ENCODE assay signal across 10 mouse cellular contexts in the genomic region with DNA sequence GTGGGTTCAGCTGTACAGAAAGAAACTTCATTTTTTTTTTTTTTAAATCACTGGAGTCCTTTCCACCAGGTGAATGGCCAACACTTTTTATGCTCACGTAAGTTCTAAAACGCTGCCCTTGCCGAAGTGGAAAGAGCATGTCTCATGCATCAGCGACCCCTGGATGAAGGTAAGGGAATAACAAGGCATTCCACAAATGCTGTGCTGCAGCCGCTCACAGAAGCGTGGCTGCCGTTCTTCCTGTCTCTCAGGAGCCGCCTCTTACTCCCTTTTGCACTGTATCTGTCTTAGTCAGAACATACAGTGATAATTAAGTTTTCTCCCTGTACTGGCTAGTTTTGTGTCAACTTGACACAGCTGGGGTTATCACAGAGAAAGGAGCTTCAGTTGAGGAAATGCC. TPM values are rescaled to one million over a fixed set of nuclear protein-coding genes. Genes with fewer than 3 reads are reported as not detected.
DNase-seq lines count a peak whose midpoint lies in the region; ATAC-seq and TF ChIP-seq lines count a peak whose summit lies in the region.
"Had no signal": no experiment of that assay in that cellular context is flagged by ENCODE, and none has a peak within 500 bp of the region (broad histone marks: within the 10 kb centered on the region; RNA-seq: fewer than 3 reads in every experiment).

No protein-coding gene starts in this region.

- H3K4me2 ChIP-seq in forebrain, embryonic 12.5 days, result no peak overlapping the region
- H3K4me2 ChIP-seq in CH12.LX (ENCODE audit: insufficient read depth, low read depth, poor library complexity, severe bottlenecking), result no peak overlapping the region
- no peak overlapping the region for H3K4me2 ChIP-seq in embryonic facial prominence, embryonic 14.5 days (ENCODE audit: low read depth, low read length)
- no peak overlapping the region for H3K4me2 ChIP-seq in midbrain, embryonic 16.5 days (ENCODE audit: low read length)

- in situ Hi-C loops in CH12.LX (cut with MboI; ENCODE audit: low pct_ligation_motif_present, low pct_unique_long_range_greater_than_20kb, low sequenced_read_pairs), result no loop called here

- TF ChIP-seq RAD21 in CH12.LX (IDR thresholded peaks at IDR 0.05; ENCODE audit: low read depth, low read length), result peak; percentile 45

- H3K4me1 ChIP-seq in forebrain, embryonic 10.5 days, result no peaks in the 10 kb centered on the region
- H3K4me1 ChIP-seq in forebrain, embryonic 12.5 days, result no peaks in the 10 kb centered on the region
- peaks cover 0 to 5% of the 10 kb centered on the region in 2 experiments; a peak in 2 of 4 replicates for H3K4me1 ChIP-seq in CH12.LX (ENCODE audit: control insufficient read depth in 1 of 2, insufficient read depth in 2 of 2)
- no peaks in the 10 kb centered on the region for H3K4me1 ChIP-seq in embryonic facial prominence, embryonic 14.5 days (ENCODE audit: control insufficient read depth, insufficient read depth, low read length)
- no peaks in the 10 kb centered on the region for H3K4me1 ChIP-seq in midbrain, embryonic 16.5 days (ENCODE audit: control insufficient read depth, insufficient read depth, low read length)

- H3K27ac ChIP-seq in forebrain, embryonic 10.5 days, result no peak overlapping the region
- H3K27ac ChIP-seq in forebrain, embryonic 12.5 days, result no peak overlapping the region
- no peak overlapping the region for H3K27ac ChIP-seq in CH12.LX (ENCODE audit: insufficient read depth, low read depth)
- no peak overlapping the region for H3K27ac ChIP-seq in embryonic facial prominence, embryonic 14.5 days (replicated peaks; ENCODE audit: low read depth, low read length)
- no peak overlapping the region for H3K27ac ChIP-seq in midbrain, embryonic 16.5 days (ENCODE audit: low read length)

- H3K9me3 ChIP-seq in forebrain, embryonic 10.5 days, result no peaks in the 10 kb centered on the region
- H3K9me3 ChIP-seq in forebrain, embryonic 12.5 days, result no peaks in the 10 kb centered on the region
- no peaks in the 10 kb centered on the region for H3K9me3 ChIP-seq in CH12.LX (replicated peaks; ENCODE audit: low read length)
- H3K9me3 ChIP-seq in embryonic facial prominence, embryonic 14.5 days (ENCODE audit: control insufficient read depth, low read length), result no peaks in the 10 kb centered on the region
- H3K9me3 ChIP-seq in midbrain, embryonic 16.5 days (replicated peaks; ENCODE audit: control insufficient read depth, low read length, poor library complexity, severe bottlenecking), result no peaks in the 10 kb centered on the region

- no peak for TF ChIP-seq POLR2A in CH12.LX (IDR thresholded peaks at IDR 0.05; ENCODE audit: low read depth, low read length)

- DNase-seq in forebrain, embryonic 10.5 days (ENCODE audit: extremely low spot score, low spot score), result peak; percentile 22
- peak; percentile 8 for DNase-seq in CH12.LX (ENCODE audit: extremely low read depth)
- DNase-seq in embryonic facial prominence, embryonic 14.5 days (ENCODE audit: low spot score), result peak; percentile 68
- peak; percentile 56 for DNase-seq in kidney, postnatal 10 days
- DNase-seq in c-Kit-positive CD71-positive TER-119-positive erythroid progenitor cells, embryonic 14.5 days (ENCODE audit: low spot score), result no peak
- no peak for DNase-seq in gastrocnemius, postnatal 36 days

- H3K4me3 ChIP-seq in forebrain, embryonic 10.5 days, result no peak overlapping the region
- no peak overlapping the region for H3K4me3 ChIP-seq in forebrain, embryonic 12.5 days (replicated peaks)
- no peak overlapping the region for H3K4me3 ChIP-seq in CH12.LX (replicated peaks in 1 of 3; ENCODE audit: low read depth in 2 of 3, low read length in 2 of 3, poor library complexity in 1 of 3)
- no peak overlapping the region for H3K4me3 ChIP-seq in embryonic facial prominence, embryonic 14.5 days (ENCODE audit: low read depth, low read length)
- H3K4me3 ChIP-seq in midbrain, embryonic 16.5 days (ENCODE audit: low read depth, low read length), result no peak overlapping the region
- H3K4me3 ChIP-seq: myocyte had no signal

- no peak for ATAC-seq in forebrain, embryonic 12.5 days (ENCODE audit: low FRiP score)
- ATAC-seq in embryonic facial prominence, embryonic 14.5 days (ENCODE audit: low read depth), result no peak
- ATAC-seq in midbrain, embryonic 16.5 days, result peak; percentile 54; the same call in 1 of the 2 replicates

- 3% methylated on average over 8 of the region's 8 CpGs for WGBS in forebrain, embryonic 10.5 days
- WGBS in forebrain, embryonic 12.5 days, result 4% methylated on average over 8 of the region's 8 CpGs
- 4% methylated on average over 8 of the region's 8 CpGs for WGBS in embryonic facial prominence, embryonic 14.5 days
- 3% methylated on average over 8 of the region's 8 CpGs for WGBS in midbrain, embryonic 16.5 days

- no peaks in the 10 kb centered on the region for H3K36me3 ChIP-seq in forebrain, embryonic 10.5 days (replicated peaks)
- no peaks in the 10 kb centered on the region for H3K36me3 ChIP-seq in forebrain, embryonic 12.5 days (replicated peaks)
- no peaks in the 10 kb centered on the region for H3K36me3 ChIP-seq in CH12.LX (replicated peaks in 1 of 2; ENCODE audit: control insufficient read depth in 1 of 2, insufficient read depth in 1 of 2, low read length in 1 of 2)
- H3K36me3 ChIP-seq in embryonic facial prominence, embryonic 14.5 days (ENCODE audit: control insufficient read depth, insufficient read depth, low read length), result no peaks in the 10 kb centered on the region
- no peaks in the 10 kb centered on the region for H3K36me3 ChIP-seq in midbrain, embryonic 16.5 days (ENCODE audit: control insufficient read depth, insufficient read depth, low read length)

- peak in 1 of 2 experiments; percentile 62; a peak in 2 of 4 replicates for TF ChIP-seq CTCF in CH12.LX (conservative IDR thresholded peaks at IDR 0.05 in 1 of 2, IDR thresholded peaks at IDR 0.05 in 1 of 2; ENCODE audit: low read depth in 2 of 2, low read length in 2 of 2)

- dilution Hi-C loops in CH12.LX (cut with MboI; ENCODE audit: extremely low pct_ligation_motif_present, extremely low pct_unique_long_range_greater_than_20kb, low sequenced_read_pairs), result no loop called here

- no peak overlapping the region for H3K9ac ChIP-seq in forebrain, embryonic 12.5 days
- H3K9ac ChIP-seq in CH12.LX (ENCODE audit: insufficient read depth, low read depth), result no peak overlapping the region
- no peak overlapping the region for H3K9ac ChIP-seq in embryonic facial prominence, embryonic 14.5 days (ENCODE audit: low read depth, low read length)
- H3K9ac ChIP-seq in midbrain, embryonic 16.5 days (ENCODE audit: low read depth, low read length), result no peak overlapping the region

- peaks cover 18% of the 10 kb centered on the region for H3K27me3 ChIP-seq in forebrain, embryonic 10.5 days (ENCODE audit: poor library complexity, severe bottlenecking)
- 0 out of 2 replicates have a peak, but pooled peaks cover 6% of the 10 kb centered on the region for H3K27me3 ChIP-seq in forebrain, embryonic 12.5 days
- peaks cover 13% of the 10 kb centered on the region for H3K27me3 ChIP-seq in CH12.LX (replicated peaks)
- peaks cover 7% of the 10 kb centered on the region for H3K27me3 ChIP-seq in embryonic facial prominence, embryonic 14.5 days (replicated peaks; ENCODE audit: control insufficient read depth, insufficient read depth, low read length)
- peaks cover 8% of the 10 kb centered on the region; the same call in 1 of the 2 replicates for H3K27me3 ChIP-seq in midbrain, embryonic 16.5 days (ENCODE audit: control insufficient read depth, insufficient read depth, low read depth, low read length)

- intact Hi-C loops in gastrocnemius, postnatal 36 days (cut with DNase I), result no loop called here

- TF ChIP-seq EP300 in CH12.LX (IDR thresholded peaks at IDR 0.05; ENCODE audit: low read length), result no peak

- H3K79me2 ChIP-seq in CH12.LX (replicated peaks; ENCODE audit: control insufficient read depth, extremely low read depth, insufficient read depth, poor library complexity, severe bottlenecking), result no peaks in the 10 kb centered on the region

TF ChIP-seq in CH12.LX, 34 proteins besides CTCF, POLR2A, EP300 and RAD21:
- peak; percentile 38 for TF ChIP-seq SMC3 (IDR thresholded peaks at IDR 0.05; ENCODE audit: low read depth, low read length)
- TF ChIP-seq MYC (IDR thresholded peaks at IDR 0.05; ENCODE audit: low read depth, low read length), result no peak

RNA-seq across cellular contexts. Expression of a gene that starts 6.5 kb away (rescaled TPM):
- 7.5 and 9.3 TPM in 2 replicates for polyA plus RNA-seq in forebrain, embryonic 10.5 days (2016; fragmentation: Nextera tagmentation; extraction: Ambion mirVana)
- 0.83 and 0.92 TPM in 2 replicates for polyA plus RNA-seq in forebrain, embryonic 12.5 days (2016; fragmentation: Nextera tagmentation; extraction: Ambion mirVana)
- not detected in 2 replicates for total RNA-seq in CH12.LX (2012; rRNA removed)
- total RNA-seq in CH12.LX (2014; rRNA removed), result not detected in 2 replicates
- not detected in 2 replicates for polyA plus RNA-seq in CH12.LX (2012; ENCODE audit: insufficient read length, low read depth)
- 7.2 and 8.9 TPM in 2 replicates for polyA plus RNA-seq in embryonic facial prominence, embryonic 14.5 days (2014; fragmentation: Nextera tagmentation; extraction: Ambion mirVana)
- not detected in 2 replicates for polyA plus RNA-seq in midbrain, embryonic 16.5 days (2015; fragmentation: Nextera tagmentation; extraction: Ambion mirVana)
- not detected for total RNA-seq in gastrocnemius, postnatal 36 days (2021)
- total RNA-seq: MEL had no signal
- polyA plus RNA-seq: myocyte had no signal

Comparison
In these comparisons a context has a peak if more than half of its experiments do, and no peak if none do; other contexts are left out.
1. DNase-seq: peak in forebrain, embryonic 10.5 days (single experiment), CH12.LX (single experiment), embryonic facial prominence, embryonic 14.5 days (single experiment) and kidney, postnatal 10 days (single experiment); none in c-Kit-positive CD71-positive TER-119-positive erythroid progenitor cells, embryonic 14.5 days (single experiment) and gastrocnemius, postnatal 36 days (0 of 2).